Mouse (Mus musculus) forelimb bud, embryonic 11.5 days (tissue): ENCODE measurements around the gene Eif3c.

Experiments
- DNase-seq: peaks from one replicate; pipeline ENCODE4 v3.0.0-alpha.2; 2012; ENCODE audit warnings: low read depth, low spot score

Gene Eif3c

DNA sequence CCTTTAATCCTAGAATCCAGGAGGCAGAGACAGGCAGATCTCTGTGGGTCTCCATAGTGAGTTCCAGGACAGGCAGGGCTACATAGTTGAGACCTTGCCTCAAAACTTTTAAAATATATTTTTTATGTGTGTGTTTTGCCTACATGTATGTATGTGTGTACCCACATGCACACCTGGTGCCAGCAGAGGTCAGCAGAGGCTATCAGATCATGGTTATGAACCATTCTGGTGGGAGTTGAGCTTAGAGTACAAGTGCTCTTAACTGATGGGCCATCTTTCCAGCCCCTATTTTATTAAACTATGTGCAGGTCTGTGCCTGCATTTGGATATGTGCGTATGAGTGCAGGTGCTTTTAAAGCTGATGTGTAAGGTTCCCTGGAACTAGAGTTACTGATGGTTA lies 11.4 kb downstream of the Eif3c start:
- DNase-seq = no peak

DNA sequence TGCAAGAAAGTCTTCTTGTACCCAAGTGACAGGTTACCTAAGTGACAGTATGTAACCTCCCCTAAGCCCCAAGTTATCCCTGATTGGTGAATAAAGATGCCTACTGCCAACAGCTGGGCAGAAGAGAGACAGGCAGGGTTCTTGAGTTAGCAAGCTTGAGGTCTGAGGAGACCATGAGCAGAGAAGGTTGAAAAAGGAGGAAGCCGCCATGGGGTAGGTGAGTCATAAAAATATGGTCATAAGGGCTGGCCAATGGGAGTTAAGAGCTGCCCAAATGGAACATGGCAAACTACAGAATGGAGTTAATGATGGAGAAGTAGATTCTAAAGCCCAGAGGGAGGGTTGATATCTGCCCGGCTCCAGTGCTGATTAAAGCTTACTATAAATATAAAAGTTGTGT lies 20.6 kb downstream of the Eif3c start:
- DNase-seq = no peak

DNA sequence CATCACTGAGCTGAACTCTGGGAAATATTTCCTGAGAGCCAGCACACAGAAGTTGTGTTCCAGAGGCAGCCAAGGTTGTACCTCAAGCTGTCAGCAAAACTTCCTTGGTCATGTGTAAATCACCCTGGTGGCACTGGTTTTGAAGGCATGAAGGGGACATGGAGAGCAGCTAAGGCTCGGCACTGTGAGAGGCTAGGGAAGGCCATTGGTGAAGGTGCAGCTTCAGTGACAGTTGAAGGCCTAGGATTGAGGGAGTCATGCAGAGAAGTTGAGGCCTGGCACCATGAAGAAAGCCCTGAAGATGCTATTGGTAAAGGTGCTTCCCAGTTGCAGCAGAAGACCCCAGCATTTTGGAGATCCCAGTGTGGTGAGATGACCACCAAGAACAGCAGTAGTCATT lies 24.6 kb downstream of the Eif3c start:
- no peak for DNase-seq

DNA sequence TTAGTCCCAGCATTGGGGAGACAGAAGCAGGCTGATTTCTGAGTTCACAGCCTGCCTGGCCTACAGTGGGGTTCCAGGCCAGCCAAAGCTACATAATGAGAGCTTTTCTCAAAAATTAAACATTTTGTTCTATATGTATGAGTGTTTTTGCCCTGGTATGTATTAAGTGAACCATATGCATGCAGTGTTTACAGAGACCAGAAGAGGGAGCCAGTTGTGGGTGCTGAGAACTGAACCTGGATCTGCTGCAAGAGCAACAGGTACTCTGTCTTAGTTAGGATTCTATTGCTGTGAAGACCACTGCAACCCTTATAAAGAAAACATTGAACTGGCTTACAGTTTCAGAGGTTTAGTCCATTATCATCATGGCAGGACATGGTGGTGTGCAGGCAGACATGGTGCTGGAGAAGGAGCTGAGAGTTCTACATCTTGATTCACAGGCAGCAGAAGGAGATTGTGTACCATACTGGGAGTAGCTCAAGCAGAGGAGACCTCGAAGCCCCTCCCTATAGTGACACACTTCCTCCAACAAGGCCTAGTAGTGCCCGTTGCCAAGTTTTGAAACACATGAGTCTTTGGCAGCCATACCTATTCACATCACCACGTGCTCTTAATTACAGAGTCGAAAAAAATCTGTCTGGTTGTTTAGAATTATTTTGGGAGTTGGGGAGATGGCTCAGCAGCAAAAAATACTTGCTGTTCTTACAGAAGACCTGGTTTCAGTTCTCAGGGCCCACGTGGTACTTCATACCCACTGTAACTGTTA lies 28.2 kb downstream of the Eif3c start:
- peak; percentile 46 for DNase-seq

DNA sequence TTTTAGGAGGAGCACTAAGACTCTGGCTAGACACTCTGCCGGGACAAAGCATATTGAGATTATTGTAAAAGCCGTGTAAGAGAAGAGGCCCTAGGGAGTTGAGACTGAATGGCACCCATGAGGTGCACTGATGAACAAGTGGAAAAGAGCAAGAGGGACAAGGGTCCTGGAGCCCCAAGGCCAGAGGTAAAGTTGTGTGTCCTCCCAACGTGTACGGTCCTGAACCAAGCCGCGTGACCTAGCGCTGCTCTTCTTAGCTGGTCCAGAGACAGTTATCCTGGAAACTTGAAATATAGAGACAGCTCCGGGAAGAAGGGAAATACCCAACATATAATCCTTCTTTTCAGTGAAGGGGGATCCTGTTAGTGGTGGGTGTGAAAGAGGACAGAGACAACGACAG lies 29.7 kb downstream of the Eif3c start:
- no peak for DNase-seq

DNA sequence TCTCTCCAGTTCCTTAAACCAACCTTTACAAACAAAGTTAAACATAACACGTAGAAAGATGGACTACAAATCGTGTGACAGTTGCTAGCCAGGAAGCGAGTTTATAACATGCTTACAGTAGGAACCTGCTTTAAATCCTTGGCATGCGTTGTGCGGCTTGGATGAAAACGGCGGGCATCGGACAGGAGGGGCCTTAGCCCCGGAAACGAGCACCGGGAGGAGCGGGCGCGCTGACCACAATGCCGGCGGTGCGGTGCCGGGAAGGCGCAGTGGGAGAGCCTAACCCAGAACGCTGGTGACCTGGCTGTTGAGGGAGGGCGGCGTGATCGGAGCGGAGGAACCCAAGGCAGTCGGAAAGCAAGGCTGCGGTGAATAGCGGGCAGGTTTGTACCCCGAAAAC lies 30.4 kb downstream of the Eif3c start:
- no peak for DNase-seq

DNA sequence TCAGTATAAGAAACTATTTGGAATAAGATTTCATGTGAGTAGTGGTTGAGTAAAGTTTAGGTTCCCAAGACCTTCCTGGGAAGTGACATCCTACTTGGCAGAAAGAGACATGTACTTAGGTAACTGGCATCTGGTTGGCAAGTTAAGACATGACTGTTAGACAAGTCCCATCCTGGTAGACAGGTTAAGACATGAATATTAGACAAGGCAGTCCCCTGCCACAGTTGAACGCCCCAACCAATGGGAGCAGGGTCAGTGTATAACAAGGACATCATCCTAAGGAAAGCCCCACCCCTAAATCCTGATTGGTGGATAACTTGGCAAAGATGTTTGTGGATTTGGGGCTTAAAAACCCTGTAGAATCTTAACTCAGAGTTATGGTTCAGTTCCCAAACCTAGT lies 32.8 kb downstream of the Eif3c start:
- no peak for DNase-seq

DNA sequence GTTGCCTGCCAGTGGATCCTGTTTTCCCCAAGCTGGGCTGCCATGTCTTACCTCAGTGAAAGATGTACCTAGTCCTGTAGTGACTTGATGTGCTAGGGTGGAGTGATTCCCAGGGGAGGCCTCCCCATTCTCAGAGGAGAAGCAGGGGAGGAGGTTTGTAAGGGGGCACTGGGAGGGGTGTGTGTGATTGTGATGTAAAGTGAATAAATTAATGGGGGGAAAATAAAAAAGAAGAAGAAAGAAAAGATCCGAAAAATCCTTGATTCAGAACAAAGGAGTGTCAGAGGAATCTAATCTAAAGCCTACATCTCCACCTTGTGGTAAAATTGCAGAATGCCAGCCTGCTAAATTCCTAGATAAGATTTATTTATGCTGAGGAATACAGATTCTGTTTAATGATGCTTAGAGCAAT lies 38.0 kb downstream of the Eif3c start:
- DNase-seq = peak; percentile 59

DNA sequence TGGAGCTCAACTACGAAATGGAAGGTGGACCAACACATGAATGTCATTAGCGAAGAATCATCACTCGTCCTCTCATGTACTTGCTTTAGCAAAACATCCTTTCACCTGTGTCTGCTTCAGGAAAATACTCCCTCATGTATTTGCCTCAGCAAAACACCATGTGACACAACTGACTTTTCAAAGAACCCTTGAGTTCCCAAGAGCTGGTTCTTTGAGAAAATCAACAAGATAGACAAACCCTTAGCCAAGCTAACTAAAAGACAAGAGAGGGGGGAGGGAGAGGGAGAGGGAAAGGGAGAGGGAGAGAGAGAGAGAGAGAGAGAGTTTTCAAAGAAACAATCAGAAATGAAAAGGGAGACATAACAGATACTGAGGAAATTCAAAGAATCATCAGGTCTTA lies 42.9 kb downstream of the Eif3c start:
- DNase-seq = no peak

DNA sequence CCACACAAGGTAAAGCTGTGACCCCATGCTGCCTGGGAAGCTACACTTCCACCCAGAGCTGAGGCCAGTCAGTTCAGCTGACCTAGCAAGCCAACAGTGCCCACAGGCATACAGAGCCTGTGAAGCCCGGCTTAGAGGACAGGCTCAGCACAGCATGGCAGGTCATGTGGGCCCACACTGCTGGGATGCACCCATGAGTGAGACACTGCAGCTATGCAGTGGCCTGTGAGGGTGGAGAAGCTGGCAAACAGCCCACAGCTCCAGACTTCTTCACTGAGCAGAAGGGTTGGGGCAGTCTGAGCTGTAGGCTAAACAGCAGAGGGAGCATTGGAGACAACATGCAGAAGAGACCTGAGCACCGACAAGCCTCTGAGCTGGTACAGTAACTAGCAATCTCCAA lies 46.7 kb downstream of the Eif3c start:
- no peak for DNase-seq

DNA sequence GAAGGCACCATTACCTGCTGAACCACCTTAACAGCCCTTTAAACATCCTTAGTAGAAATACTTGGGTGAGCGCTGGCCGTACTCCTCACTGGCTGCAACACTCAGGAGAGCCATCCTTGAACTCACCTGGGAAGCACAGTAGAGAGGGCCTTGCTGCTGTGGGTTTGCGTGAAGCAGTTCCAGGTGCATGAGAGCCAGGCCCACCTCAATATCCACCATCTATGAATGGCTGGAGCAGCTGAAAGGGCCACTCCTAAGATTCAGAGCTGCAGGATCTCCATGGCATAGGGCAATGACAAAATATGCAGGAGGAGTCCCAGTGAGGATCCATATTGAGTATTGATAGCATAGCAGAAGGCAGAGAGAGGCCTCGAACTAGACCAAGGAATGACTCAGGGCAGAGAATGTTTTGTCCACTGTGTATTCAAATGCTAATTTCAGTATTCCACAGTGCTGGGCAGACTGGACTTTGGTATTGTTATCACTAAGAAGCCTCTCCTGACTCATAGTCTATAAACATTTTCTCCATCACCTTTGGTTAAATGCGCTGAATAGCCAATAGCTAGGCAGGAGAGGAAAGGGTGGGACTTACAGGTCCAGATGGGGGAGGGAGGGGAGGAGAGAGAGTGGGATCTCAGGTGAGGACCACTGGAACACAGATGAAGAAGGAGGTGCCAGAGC lies 47.8 kb downstream of the Eif3c start:
- no peak for DNase-seq

DNA sequence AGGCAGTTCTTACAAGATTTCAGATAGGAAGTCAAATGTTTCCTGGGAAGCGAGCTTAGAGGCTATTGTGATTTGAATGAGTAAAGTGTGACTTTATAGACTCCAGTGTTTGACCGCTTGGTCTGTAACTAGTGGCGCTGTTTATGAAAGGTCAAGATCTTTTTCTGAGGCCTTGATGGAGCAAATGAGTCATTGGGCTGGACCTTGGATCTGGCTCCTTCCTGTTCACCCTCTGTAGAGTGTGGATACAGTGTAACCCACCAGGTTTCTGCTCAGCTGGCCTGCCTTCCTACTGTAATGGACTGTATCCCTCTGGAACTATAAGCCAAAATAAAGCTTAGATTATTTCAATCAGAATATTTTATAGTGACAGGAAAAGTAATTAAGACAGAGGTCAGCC lies 54.9 kb downstream of the Eif3c start:
- no peak for DNase-seq

DNA sequence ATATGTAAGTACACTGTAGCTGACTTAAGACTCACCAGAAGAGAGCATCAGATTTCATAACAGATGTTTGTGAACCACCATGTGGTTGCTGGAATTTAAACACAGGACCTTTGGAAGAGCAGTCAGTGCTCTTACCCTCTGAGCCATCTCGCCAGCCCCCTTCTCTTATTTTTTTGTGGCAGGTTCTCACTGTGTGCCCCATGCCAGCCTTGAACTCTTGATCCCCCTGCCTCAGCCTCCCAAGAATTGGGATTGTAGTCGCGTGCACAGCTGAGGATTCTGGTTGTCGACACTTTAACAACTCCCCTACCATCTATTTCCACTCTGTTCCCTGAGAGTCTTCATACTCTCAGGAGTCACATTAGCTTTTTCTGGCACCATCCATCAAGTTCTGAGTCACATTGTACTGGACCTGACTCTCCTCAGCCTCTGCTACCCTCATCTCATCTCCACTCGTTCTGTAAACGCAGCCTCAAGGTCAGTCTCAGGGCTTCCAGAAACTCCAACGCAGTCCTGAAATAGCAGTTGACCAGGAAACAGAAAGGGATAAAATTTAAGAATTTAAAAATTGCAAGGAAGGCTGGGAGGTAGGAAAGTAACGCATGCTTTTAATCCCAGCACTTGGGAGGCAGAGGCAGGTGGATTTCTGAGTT lies 59.0 kb downstream of the Eif3c start:
- no peak for DNase-seq

DNA sequence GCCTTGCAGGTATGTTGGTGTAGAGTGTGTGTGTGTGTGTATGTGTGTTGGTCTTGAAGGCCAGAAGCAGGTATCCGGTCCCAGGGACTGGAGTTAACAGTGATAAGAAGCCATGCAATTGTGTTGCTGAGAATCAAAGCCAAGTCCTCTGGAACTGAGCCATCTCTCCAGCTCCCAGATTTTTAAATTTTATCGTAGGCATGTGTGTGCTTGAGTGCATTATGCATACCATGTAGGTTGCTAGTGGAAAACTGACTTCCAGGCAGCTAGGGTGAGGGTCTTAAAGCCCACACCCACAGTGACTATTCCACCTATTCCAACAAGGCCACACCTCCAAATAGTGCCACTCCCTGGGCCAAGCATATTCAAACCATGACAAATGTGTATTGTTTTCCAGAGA lies 61.3 kb downstream of the Eif3c start:
- DNase-seq = no peak

DNA sequence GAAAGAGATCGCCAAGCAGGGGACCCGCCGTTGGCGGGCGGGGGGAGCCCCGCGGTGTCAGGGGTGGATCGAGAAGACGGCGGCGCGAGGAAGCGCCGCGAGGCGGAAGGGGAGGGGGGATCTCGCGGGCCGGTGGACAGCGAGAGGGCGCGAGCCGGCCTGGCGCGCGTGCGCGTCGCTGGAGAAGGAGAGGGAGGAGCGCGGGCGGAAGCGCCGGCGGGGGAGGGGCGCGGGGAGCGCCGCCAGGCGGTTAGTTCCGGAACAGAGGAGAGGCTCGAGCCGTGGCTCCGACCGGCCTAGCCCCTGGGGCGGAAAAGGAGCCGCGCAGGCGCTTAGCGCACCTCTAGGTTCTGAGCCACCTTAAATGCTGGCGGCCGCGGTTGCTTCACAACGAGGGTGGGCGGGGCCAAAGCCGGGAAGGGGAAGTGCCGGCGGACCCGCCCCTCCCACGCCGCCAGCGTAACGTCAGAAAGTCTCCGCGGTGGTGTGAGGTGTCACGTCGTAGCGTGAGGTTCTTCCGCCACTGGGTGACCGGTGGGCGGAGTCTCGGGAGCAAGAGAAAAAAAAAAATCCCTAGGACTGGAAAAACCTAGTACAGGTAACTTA lies 62.8 kb downstream of the Eif3c start, which contains the start of gene Atxn2l:
Atxn2l (minus strand) TSS at position 165 of the 606 bp plus-strand sequence.
- peak; percentile 99 for DNase-seq

DNA sequence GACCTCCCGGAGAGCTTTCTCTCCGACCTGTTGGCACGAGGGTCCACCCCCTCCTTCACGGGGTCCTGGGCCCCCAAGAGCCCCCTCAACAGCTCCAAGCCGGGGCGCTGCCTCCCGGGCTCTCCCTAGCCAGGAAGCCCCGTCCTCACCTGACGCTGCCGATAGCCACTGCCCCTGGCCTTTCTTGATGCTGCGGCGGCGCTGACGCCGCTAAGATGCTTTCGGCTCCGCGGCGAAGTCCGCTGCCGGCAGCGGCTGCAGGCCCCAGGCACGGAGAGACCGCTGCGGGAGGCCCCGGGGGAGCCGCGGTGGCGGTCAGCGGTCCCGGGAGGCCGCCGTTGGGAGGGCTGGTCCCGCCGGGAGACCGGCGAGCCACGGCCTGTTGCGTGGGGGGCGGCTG lies 63.5 kb downstream of the Eif3c start:
- DNase-seq = no peak

DNA sequence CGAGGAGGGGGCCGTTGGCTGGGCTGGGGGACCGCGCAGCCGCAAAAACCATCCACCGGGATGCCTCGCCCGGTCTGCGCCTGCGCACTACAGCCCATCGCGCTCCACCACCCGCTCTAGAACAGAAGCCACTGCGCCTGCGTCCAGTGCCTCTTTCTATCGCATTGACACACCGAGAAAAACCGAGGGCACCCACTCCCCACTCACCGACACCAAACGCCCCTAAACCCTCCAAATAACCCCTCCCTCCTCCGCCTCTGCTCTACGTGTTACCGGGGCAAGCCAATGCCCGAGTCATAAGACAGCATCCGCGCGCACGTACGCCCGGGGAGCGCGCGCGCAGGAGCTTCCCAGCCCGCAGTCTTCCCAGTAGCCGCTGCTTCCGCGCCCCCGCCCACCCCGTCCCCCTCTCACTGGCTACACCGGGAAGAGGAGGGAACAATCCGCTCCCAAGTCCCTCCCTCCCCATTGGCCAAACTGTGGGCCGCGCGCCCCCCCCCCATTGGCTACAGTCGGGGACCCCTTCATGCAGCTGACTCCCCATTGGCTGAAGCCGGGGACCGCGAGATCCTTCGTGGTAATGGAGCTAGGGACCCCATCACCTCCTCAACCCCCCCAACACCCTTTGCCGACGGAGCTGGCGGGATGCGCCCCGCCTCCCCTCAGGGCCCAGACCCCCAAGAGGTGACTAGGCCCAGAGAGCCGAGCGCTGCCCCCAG lies 64.0 kb downstream of the Eif3c start:
- DNase-seq = peak; percentile 96

DNA sequence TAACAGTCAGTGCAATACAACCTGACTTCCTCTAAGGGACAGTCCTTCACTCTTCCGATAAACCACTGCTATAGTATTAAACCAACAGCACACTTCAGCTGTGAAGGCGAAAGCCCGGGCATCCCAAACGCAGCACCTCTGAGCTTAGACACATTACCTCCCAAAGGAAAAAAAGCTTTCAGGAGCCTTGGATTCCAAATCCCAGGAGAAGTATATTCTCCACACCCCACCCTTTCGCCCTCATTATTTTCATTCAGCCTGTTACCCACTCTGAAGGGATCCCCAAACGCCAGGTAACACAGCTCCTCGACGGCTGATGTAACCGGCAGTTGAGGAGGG lies 64.6 kb downstream of the Eif3c start:
- no peak for DNase-seq

DNA sequence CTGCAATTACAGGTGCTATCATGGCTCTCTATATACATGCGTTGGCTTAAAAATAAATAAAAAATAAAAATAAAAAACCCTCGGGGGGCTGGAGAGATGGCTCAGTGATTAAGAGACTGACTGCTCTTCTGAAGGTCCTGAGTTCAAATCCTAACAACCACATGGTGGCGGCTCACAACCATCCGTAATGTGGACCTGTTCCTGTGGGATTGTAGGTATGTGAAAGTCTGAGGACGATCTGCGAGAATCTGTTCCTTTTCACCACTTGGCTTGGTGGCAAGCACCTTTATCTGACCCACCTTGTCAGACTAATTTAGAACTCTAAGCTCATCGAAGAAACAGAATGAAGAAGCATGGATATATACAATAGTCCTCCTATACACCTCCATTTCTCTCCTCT lies 66.8 kb downstream of the Eif3c start:
- DNase-seq = no peak

DNA sequence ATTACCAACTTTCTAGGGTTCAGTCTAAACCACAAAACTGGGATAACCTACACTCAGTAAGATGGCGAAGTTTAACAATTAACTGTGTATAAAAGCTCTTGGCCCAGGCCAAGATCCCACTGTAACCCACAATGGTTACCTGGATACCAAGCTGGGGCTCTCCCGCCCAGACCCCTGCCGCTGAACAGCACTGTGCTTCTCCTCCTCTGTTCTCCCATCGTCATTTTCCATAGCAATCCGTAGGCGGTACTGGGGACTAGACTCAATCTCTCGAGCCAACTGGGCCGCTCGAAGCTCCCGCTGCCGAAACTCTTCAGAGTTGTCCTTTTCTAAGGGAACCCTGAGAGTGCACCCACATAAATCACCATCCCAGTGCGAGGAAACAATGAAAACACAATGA lies 68.2 kb downstream of the Eif3c start:
- DNase-seq = no peak

DNA sequence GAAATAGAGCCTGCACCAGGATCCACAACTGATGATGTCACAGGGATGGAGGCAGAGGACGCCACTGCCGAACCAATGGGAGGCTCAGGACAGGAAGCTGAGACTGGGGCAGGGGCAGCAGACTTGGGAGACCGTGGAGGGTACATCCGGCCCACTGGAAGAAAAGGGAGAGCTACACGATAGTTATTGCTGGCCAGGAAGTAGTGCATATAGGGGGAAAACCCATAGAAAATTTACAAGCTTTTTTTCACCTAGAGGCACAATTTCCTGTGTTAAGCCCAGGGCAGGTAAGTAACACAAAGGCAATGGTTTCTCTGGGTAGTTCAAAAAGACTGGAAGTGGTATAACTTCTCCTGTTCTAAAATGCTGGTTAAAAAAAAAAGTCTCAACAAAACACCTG lies 69.7 kb downstream of the Eif3c start:
- no peak for DNase-seq
